Mouse (Mus musculus) Muller cell, postnatal 12 days (primary cell): Measurements from ENCODE around the gene Dner.

Source experiments
- DNase-seq: peaks from one replicate; pipeline ENCODE4 v3.0.0-alpha.2; 2015; ENCODE audit errors: inconsistent ontology term

The Dner gene

GRCm38 (mm10) chr1:84443640-84444039 lies 252.4 kb downstream of the Dner start:
- DNase-seq: no peak

- DNase-seq: no peak
Observed at GRCm38 (mm10) chr1:84443050-84443449, 253.0 kb downstream of the Dner start.

- no peak for DNase-seq
Observed at GRCm38 (mm10) chr1:84441419-84441818, 254.6 kb downstream of the Dner start.

- DNase-seq: no peak
Observed at GRCm38 (mm10) chr1:84437565-84437964, 258.5 kb downstream of the Dner start.

- no peak for DNase-seq
Observed at GRCm38 (mm10) chr1:84436281-84436680, 259.7 kb downstream of the Dner start.

- peak; percentile 21 for DNase-seq
Observed at GRCm38 (mm10) chr1:84433291-84433980, 262.6 kb downstream of the Dner start.

GRCm38 (mm10) chr1:84432311-84432710 lies 263.7 kb downstream of the Dner start:
- no peak for DNase-seq

- DNase-seq: no peak
Observed at GRCm38 (mm10) chr1:84428331-84428730, 267.7 kb downstream of the Dner start.

- DNase-seq: no peak
Observed at GRCm38 (mm10) chr1:84427757-84428156, 268.3 kb downstream of the Dner start.

GRCm38 (mm10) chr1:84426679-84427078 lies 269.3 kb downstream of the Dner start:
- DNase-seq: no peak

- peak; percentile 86 for DNase-seq
Observed at GRCm38 (mm10) chr1:84422881-84423280, 273.1 kb downstream of the Dner start.

- no peak for DNase-seq
Observed at GRCm38 (mm10) chr1:84421845-84422244, 274.2 kb downstream of the Dner start.

GRCm38 (mm10) chr1:84419416-84419815 lies 276.6 kb downstream of the Dner start:
- DNase-seq: peak; percentile 34

GRCm38 (mm10) chr1:84418511-84418910 lies 277.5 kb downstream of the Dner start:
- no peak for DNase-seq

- DNase-seq: no peak
Observed at GRCm38 (mm10) chr1:84417761-84418238, 278.2 kb downstream of the Dner start.

- DNase-seq: peak; percentile 73
Observed at GRCm38 (mm10) chr1:84417276-84417675, 278.7 kb downstream of the Dner start.

GRCm38 (mm10) chr1:84414464-84414863 lies 281.6 kb downstream of the Dner start:
- DNase-seq: no peak

GRCm38 (mm10) chr1:84409514-84409913 lies 286.5 kb downstream of the Dner start:
- no peak for DNase-seq

- DNase-seq: no peak
Observed at GRCm38 (mm10) chr1:84408873-84409272, 287.1 kb downstream of the Dner start.

- DNase-seq: peak; percentile 46
Observed at GRCm38 (mm10) chr1:84406891-84407290, 289.1 kb downstream of the Dner start.

GRCm38 (mm10) chr1:84405551-84406290 lies 290.3 kb downstream of the Dner start:
- DNase-seq: no peak

GRCm38 (mm10) chr1:84404880-84405279 lies 291.1 kb downstream of the Dner start:
- DNase-seq: peak; percentile 14

- DNase-seq: no peak
Observed at GRCm38 (mm10) chr1:84402154-84402553, 293.9 kb downstream of the Dner start.
